Mouse (Mus musculus) gastrocnemius, postnatal 10 days (tissue): ENCODE measurements at regions not wholly inside any gene's neighbourhood (a gene's known extent, or its start where the extent isn't known, plus 50 kb on each side); places are given as distances from the start of the nearest gene placed in this dataset.

Experiments
- DNase-seq: peaks from one replicate; pipeline ENCODE4 v3.0.0; 2021; ENCODE audit warnings: mixed read lengths

GRCm38 (mm10) chr15:96770299-96770698 is 70.8 kb upstream of the Slc38a2 start:
- no peak for DNase-seq

GRCm38 (mm10) chr15:96769751-96770150 is 70.2 kb upstream of the Slc38a2 start:
- no peak for DNase-seq

GRCm38 (mm10) chr15:96768301-96768993 is 68.9 kb upstream of the Slc38a2 start:
- no peak for DNase-seq

GRCm38 (mm10) chr15:96767188-96767587 is 67.7 kb upstream of the Slc38a2 start:
- DNase-seq = no peak

GRCm38 (mm10) chr15:96766238-96766637 is 66.7 kb upstream of the Slc38a2 start:
- no peak for DNase-seq

GRCm38 (mm10) chr15:96763611-96764010 is 64.1 kb upstream of the Slc38a2 start:
- DNase-seq = no peak

GRCm38 (mm10) chr15:96759078-96759995 is 59.8 kb upstream of the Slc38a2 start:
- no peak for DNase-seq

GRCm38 (mm10) chr15:96757446-96758198 is 58.1 kb upstream of the Slc38a2 start:
- no peak for DNase-seq

GRCm38 (mm10) chr15:96756456-96756855 is 56.9 kb upstream of the Slc38a2 start:
- DNase-seq = no peak

- DNase-seq = no peak
Observed at GRCm38 (mm10) chr15:96755951-96756350, 56.4 kb upstream of the Slc38a2 start.

GRCm38 (mm10) chr15:96755322-96755942 is 55.9 kb upstream of the Slc38a2 start:
- DNase-seq = no peak

GRCm38 (mm10) chr15:96754079-96754478 is 54.5 kb upstream of the Slc38a2 start:
- DNase-seq = no peak

GRCm38 (mm10) chr15:96752719-96753118 is 53.2 kb upstream of the Slc38a2 start:
- no peak for DNase-seq

- no peak for DNase-seq
Observed at GRCm38 (mm10) chr15:96752062-96752358, 52.5 kb upstream of the Slc38a2 start.

- DNase-seq = no peak
Observed at GRCm38 (mm10) chr15:96751243-96752061, 51.9 kb upstream of the Slc38a2 start.

- DNase-seq = no peak
Observed at GRCm38 (mm10) chr15:96749534-96750256, 50.2 kb upstream of the Slc38a2 start.
